15 mouse cellular contexts compared by ENCODE assay signal in genomic region chr13:20398311-20398710, GRCm38 (mm10).
DNase-seq lines count a peak whose midpoint lies in the region; ATAC-seq and TF ChIP-seq lines count a peak whose summit lies in the region.
"Had no signal": no experiment of that assay in that cellular context is flagged by ENCODE, and none has a peak within 500 bp of the region (broad histone marks: within the 10 kb centered on the region; RNA-seq: fewer than 3 reads in every experiment).

No protein-coding gene starts in this region.

- peak overlapping the region; percentile 24 for H3K4me2 ChIP-seq in myocyte (ENCODE audit: low read depth)
- H3K4me2 ChIP-seq in kidney, embryonic 16.5 days (replicated peaks; ENCODE audit: low read depth, low read length): no peak overlapping the region
- H3K4me2 ChIP-seq: hindbrain, embryonic 13.5 days; liver, embryonic 13.5 days; midbrain, embryonic 11.5 days; neural tube, embryonic 13.5 days had no signal

- no peak overlapping the region for H3K9ac ChIP-seq in kidney, embryonic 16.5 days (replicated peaks; ENCODE audit: low read length)
- H3K9ac ChIP-seq: hindbrain, embryonic 13.5 days; liver, embryonic 13.5 days; neural tube, embryonic 13.5 days had no signal

- H3K36me3 ChIP-seq in myocyte (ENCODE audit: control insufficient read depth, insufficient read depth): no peaks in the 10 kb centered on the region
- no peaks in the 10 kb centered on the region for H3K36me3 ChIP-seq in kidney, embryonic 16.5 days (ENCODE audit: insufficient read depth, low read length)
- H3K36me3 ChIP-seq: hindbrain, embryonic 13.5 days; liver, embryonic 13.5 days; neural tube, embryonic 13.5 days had no signal

- no peaks in the 10 kb centered on the region for H3K79me2 ChIP-seq in myocyte (ENCODE audit: control insufficient read depth, insufficient read depth)

- intact Hi-C loops in heart, postnatal 10 days (cut with DNase I): no loop called here

- 0 out of 2 replicates have a peak, but pooled peaks cover 8% of the 10 kb centered on the region for H3K4me1 ChIP-seq in kidney, embryonic 16.5 days (ENCODE audit: insufficient read depth, low read length)
- H3K4me1 ChIP-seq: hindbrain, embryonic 13.5 days; liver, embryonic 13.5 days; neural tube, embryonic 13.5 days had no signal

- ATAC-seq in frontal cortex, adult (ENCODE audit: low TSS enrichment): peak; percentile 79
- no peak for ATAC-seq in monocyte, adult 5-6 weeks (replicated peaks; ENCODE audit: insufficient number of reproducible peaks, low FRiP score, low TSS enrichment, poor library complexity, severe bottlenecking)
- ATAC-seq in kidney, embryonic 16.5 days (ENCODE audit: low FRiP score, low TSS enrichment): no peak

- H3K27ac ChIP-seq in kidney, embryonic 16.5 days (ENCODE audit: low read length): no peak overlapping the region
- H3K27ac ChIP-seq: hindbrain, embryonic 13.5 days; liver, embryonic 13.5 days; neural tube, embryonic 13.5 days had no signal

- H3K4me3 ChIP-seq in myocyte: no peak overlapping the region
- no peak overlapping the region for H3K4me3 ChIP-seq in kidney, embryonic 16.5 days (ENCODE audit: low read length)
- H3K4me3 ChIP-seq: hindbrain, embryonic 13.5 days; liver, embryonic 13.5 days; neural tube, embryonic 13.5 days had no signal

- TF ChIP-seq POLR2A in myocyte (IDR thresholded peaks at IDR 0.05; ENCODE audit: insufficient read length, low read depth): no peak

- no peak overlapping the region for H3ac ChIP-seq in myocyte (ENCODE audit: control insufficient read depth, insufficient read length)

- no peak for DNase-seq in frontal cortex, postnatal 14 days (ENCODE audit: low spot score in 2 of 2)
- DNase-seq in right cerebral cortex, adult 18-20 months: peak; percentile 49
- DNase-seq in right cerebral cortex, postnatal 14 days: no peak
- DNase-seq in heart, postnatal 10 days: peak; percentile 22 to 25
- DNase-seq: cerebellum, postnatal 10 days; kidney, adult 8-10 months; liver, embryonic 13.5 days; spleen, adult 18-20 months had no signal

- WGBS in kidney, embryonic 16.5 days: 86% methylated on average over 4 of the region's 4 CpGs

- no peaks in the 10 kb centered on the region for H3K9me3 ChIP-seq in kidney, embryonic 16.5 days (ENCODE audit: low read length)
- H3K9me3 ChIP-seq: hindbrain, embryonic 13.5 days; liver, embryonic 13.5 days; neural tube, embryonic 13.5 days had no signal

- H3K27me3 ChIP-seq in myocyte (ENCODE audit: control insufficient read depth, insufficient read depth, insufficient read length): no peaks in the 10 kb centered on the region
- no peaks in the 10 kb centered on the region for H3K27me3 ChIP-seq in kidney, embryonic 16.5 days (ENCODE audit: insufficient read depth, low read length)
- H3K27me3 ChIP-seq: hindbrain, embryonic 13.5 days; liver, embryonic 13.5 days; neural tube, embryonic 13.5 days had no signal

TF ChIP-seq in myocyte, 11 proteins besides CTCF, POLR2A, EP300 and RAD21:
- TF ChIP-seq POLR2AphosphoS2 (IDR thresholded peaks at IDR 0.05; ENCODE audit: insufficient read length, low read depth) (no peak), SRF (IDR thresholded peaks at IDR 0.05; ENCODE audit: control insufficient read depth, insufficient read length, low read depth) (no peak), TCF12 (IDR thresholded peaks at IDR 0.05; ENCODE audit: insufficient read depth, poor library complexity, severe bottlenecking) (no peak), MYOD1 (IDR thresholded peaks at IDR 0.05; ENCODE audit: control insufficient read depth in 1 of 3, insufficient read length in 2 of 3, low read depth in 2 of 3) (no peak), MAX (IDR thresholded peaks at IDR 0.05; ENCODE audit: low read depth) (no peak), REST (IDR thresholded peaks at IDR 0.05; ENCODE audit: insufficient read depth, insufficient read length) (no peak), TCF3 (IDR thresholded peaks at IDR 0.05; ENCODE audit: insufficient read length, low read depth) (no peak), MYOG (IDR thresholded peaks at IDR 0.05; ENCODE audit: control insufficient read depth in 1 of 3, insufficient read depth in 1 of 3, insufficient read length in 2 of 3, low read depth in 2 of 3) (no peak), E2F4 (IDR thresholded peaks at IDR 0.05; ENCODE audit: insufficient read depth) (no peak), USF1 (IDR thresholded peaks at IDR 0.05; ENCODE audit: low read depth) (no peak), CEBPB (IDR thresholded peaks at IDR 0.05; ENCODE audit: insufficient read depth, poor library complexity, severe bottlenecking) (no peak)

Comparison
In these comparisons a context has a peak if more than half of its experiments do, and no peak if none do; other contexts are left out.
1. DNase-seq: peak in right cerebral cortex, adult 18-20 months (single experiment) and heart, postnatal 10 days (2 of 2); none in frontal cortex, postnatal 14 days (0 of 2) and right cerebral cortex, postnatal 14 days (single experiment).